Mouse (Mus musculus) forebrain, postnatal 0 days (tissue): ENCODE measurements around the gene Fcamr. TPM values are rescaled to one million over a fixed set of nuclear protein-coding genes. Genes with fewer than 3 reads are reported as not detected.
A peak's percentile ranks its signal among the peaks of the same experiment; 100 is the strongest.

Source experiments
- ATAC-seq: fragments of 200-750 bp; cut with Nextera tagmentation; 2 replicates; pipeline ENCODE4 v1.8.0; 2017; ENCODE audit warnings: mild to moderate bottlenecking, moderate library complexity
- DNase-seq: peaks from one replicate; pipeline ENCODE4 v3.0.0-alpha.2; 2015
- H3K27ac ChIP-seq: fragments of 300-500 bp; sonication (generic); 2 replicates; pipeline ENCODE4 v1.5.1; 2014; ENCODE audit warnings: low read depth, mild to moderate bottlenecking, antibody characterized with exemption, low read length, moderate library complexity, mixed read lengths
- H3K27me3 ChIP-seq: fragments of 300-500 bp; sonication (generic); 2 replicates; pipeline ENCODE4 v1.6.1; 2014; ENCODE audit warnings: mild to moderate bottlenecking, low read length, mixed read lengths; ENCODE audit not compliant: insufficient read depth
- H3K36me3 ChIP-seq: fragments of 300-500 bp; sonication (generic); 2 replicates; pipeline ENCODE4 v1.6.1; 2014; ENCODE audit warnings: mild to moderate bottlenecking, moderate library complexity; ENCODE audit not compliant: insufficient read depth
- H3K4me1 ChIP-seq: fragments of 300-500 bp; sonication (generic); 2 replicates; pipeline ENCODE4 v1.6.1; 2014; ENCODE audit warnings: antibody characterized with exemption; ENCODE audit not compliant: insufficient read depth
- H3K4me2 ChIP-seq: fragments of 300-500 bp; sonication (generic); 2 replicates; pipeline ENCODE4 v1.6.1; 2014; ENCODE audit warnings: low read depth, mild to moderate bottlenecking, moderate library complexity
- H3K4me3 ChIP-seq: fragments of 300-500 bp; sonication (generic); 2 replicates; pipeline ENCODE4 v1.5.1; 2014; ENCODE audit warnings: low read depth, low read length, mixed read lengths
- H3K9ac ChIP-seq: fragments of 300-500 bp; sonication (generic); 2 replicates; pipeline ENCODE4 v1.6.1; 2014; ENCODE audit warnings: mild to moderate bottlenecking
- H3K9me3 ChIP-seq: fragments of 300-500 bp; sonication (generic); 2 replicates; pipeline ENCODE4 v1.6.1; 2016; ENCODE audit warnings: low read length
- CTCF ChIP-seq: sonication (generic); IDR thresholded peaks from 2 replicates; pipeline ENCODE4 v1.5.1; 2016; ENCODE audit warnings: antibody characterized with exemption, control low read depth, low read depth
- WGBS: fragments of 180-500 bp; shearing (Covaris S2); extraction: QIAGEN DNeasy Blood & Tissue Kit; methylation state at CpG from one replicate; pipeline ENCODE4 v1.1.7; 2014; 5-methylcytosine and 5-hydroxymethylcytosine counted together
- polyA plus RNA-seq: library from polyadenylated mRNA; unstranded; fragments of >200 nt; fragmentation: Nextera tagmentation; extraction: Ambion mirVana; gene quantifications from 2 replicates; pipeline ENCODE4 v1.2.1, GENCODE M21; 2015
- total RNA-seq: library from RNA; depleted of rRNA; stranded (reverse); fragments of >200 nt; gene quantifications from 2 replicates; pipeline ENCODE4 v1.2.3, GENCODE M21; 2014

The Fcamr gene
- total and polyA plus RNA-seq, 2 experiments from 2014 or later, result 0.19 TPM; not detected in 1

DNA sequence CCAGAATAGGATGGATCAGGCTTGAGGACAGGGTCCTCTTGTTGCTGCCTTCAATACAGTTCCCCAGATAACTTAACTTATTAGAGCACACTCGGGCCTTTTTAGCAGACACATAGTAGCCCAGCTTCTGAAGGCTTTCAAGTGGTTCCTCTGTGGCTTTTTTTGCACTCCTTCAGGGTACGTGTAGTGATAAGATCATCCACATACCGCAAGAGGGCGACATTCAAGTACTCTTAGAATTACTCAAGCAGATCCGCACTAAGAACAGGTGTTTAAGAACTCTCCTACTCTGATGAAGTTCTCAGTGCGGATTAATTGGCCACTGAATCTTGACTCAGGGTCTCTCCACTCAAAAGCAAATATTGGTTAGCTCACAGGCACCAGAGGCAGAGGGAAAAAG lies 37.6 kb downstream of the Fcamr start:
- 68% methylated on average over 6 of the region's 6 CpGs for WGBS
- Histone ChIP-seq H3K9me3 (no peaks in the 10 kb centered on the region), H3K27me3 (no peaks in the 10 kb centered on the region), H3K36me3 (no peaks in the 10 kb centered on the region), H3K4me2 (no peak overlapping the region), H3K27ac (no peak overlapping the region), H3K9ac (no peak overlapping the region), H3K4me3 (no peak overlapping the region), H3K4me1 (no peaks in the 10 kb centered on the region)
- ATAC-seq, result no peak
- peak; percentile 13; the same call in 1 of the 2 replicates for TF ChIP-seq CTCF
- DNase-seq, result peak; percentile 7

DNA sequence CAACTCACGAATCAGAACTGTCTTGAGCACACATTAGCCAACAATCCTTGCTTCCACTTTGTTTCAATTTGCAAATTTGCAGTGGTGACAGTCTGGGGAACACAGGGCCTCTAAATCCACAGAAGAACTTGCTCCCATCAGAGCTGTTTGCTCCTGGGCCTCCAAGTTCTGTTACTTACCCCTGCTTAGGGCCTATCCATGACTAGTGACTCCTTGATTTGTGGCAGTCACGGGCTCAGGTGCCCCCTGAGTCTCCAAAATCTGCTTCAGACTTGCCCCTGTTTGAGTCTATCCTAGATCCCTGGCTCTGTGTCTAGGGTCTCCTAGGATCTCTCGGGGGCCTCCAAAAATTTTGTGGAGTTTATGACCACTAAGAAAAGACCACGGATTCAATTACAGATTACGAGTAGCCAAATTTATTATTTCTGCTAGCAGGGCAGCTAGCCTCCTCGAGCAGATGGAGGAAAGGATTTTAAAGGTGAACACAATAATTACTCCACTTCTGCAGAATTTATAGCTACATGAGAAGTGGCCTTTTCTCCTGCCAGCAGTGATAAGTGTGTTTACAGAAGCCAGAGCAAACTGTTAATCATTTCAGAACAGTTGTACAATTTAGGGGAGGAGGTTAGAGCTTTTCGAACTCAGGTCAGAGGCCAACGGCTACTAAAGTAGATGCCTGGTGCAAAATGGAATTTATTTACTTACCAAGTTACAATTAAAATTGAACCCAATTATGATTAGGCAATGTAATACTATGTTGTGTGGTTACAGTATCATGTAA lies 40.1 kb downstream of the Fcamr start:
- no peaks in the 10 kb centered on the region for H3K9me3 ChIP-seq
- TF ChIP-seq CTCF, result no peak
- DNase-seq, result no peak
- no peak overlapping the region for H3K4me3 ChIP-seq
- H3K27me3 ChIP-seq, result no peaks in the 10 kb centered on the region
- no peak overlapping the region for H3K27ac ChIP-seq
- no peak overlapping the region for H3K9ac ChIP-seq
- H3K36me3 ChIP-seq, result no peaks in the 10 kb centered on the region
- no peaks in the 10 kb centered on the region for H3K4me1 ChIP-seq
- ATAC-seq, result no peak
- no peak overlapping the region for H3K4me2 ChIP-seq
- WGBS, result 85% methylated on average over 8 of the region's 8 CpGs

DNA sequence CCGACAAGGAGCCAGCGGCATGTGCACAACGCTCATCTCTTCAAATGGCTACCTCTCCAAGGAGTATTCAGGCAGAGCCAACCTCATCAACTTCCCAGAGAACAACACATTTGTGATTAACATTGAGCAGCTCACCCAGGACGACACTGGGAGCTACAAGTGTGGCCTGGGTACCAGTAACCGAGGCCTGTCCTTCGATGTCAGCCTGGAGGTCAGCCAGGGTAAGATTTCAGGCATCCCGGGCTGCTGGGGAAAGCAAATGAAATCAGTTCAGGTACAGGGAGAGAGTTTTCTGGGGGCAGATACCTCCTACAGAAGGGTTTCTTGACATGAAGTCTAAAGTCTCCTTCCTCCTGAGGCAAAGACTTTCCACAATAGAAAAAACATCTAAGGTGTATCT lies 40.9 kb downstream of the Fcamr start:
- H3K4me3 ChIP-seq, result no peak overlapping the region
- no peak overlapping the region for H3K27ac ChIP-seq
- H3K27me3 ChIP-seq, result no peaks in the 10 kb centered on the region
- H3K9me3 ChIP-seq, result no peaks in the 10 kb centered on the region
- DNase-seq, result no peak
- no peaks in the 10 kb centered on the region for H3K4me1 ChIP-seq
- no peak for ATAC-seq
- 91% methylated on average over 7 of the region's 7 CpGs for WGBS
- no peak for TF ChIP-seq CTCF
- H3K36me3 ChIP-seq, result no peaks in the 10 kb centered on the region
- H3K9ac ChIP-seq, result no peak overlapping the region
- H3K4me2 ChIP-seq, result no peak overlapping the region

DNA sequence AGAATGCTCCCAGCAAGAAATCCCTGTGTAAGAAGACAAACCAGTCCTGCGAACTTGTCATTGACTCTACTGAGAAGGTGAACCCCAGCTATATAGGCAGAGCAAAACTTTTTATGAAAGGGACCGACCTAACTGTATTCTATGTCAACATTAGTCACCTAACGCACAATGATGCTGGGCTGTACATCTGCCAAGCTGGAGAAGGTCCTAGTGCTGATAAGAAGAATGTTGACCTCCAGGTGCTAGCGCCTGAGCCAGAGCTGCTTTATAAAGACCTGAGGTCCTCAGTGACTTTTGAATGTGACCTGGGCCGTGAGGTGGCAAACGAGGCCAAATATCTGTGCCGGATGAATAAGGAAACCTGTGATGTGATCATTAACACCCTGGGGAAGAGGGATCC lies 43.8 kb downstream of the Fcamr start:
- Histone ChIP-seq H3K4me1 (no peaks in the 10 kb centered on the region), H3K27ac (no peak overlapping the region), H3K27me3 (no peaks in the 10 kb centered on the region), H3K4me3 (no peak overlapping the region), H3K9me3 (no peaks in the 10 kb centered on the region), H3K36me3 (no peaks in the 10 kb centered on the region), H3K9ac (no peak overlapping the region), H3K4me2 (no peak overlapping the region)
- TF ChIP-seq CTCF, result no peak
- WGBS, result 92% methylated on average over 7 of the region's 7 CpGs
- DNase-seq, result no peak
- no peak for ATAC-seq

DNA sequence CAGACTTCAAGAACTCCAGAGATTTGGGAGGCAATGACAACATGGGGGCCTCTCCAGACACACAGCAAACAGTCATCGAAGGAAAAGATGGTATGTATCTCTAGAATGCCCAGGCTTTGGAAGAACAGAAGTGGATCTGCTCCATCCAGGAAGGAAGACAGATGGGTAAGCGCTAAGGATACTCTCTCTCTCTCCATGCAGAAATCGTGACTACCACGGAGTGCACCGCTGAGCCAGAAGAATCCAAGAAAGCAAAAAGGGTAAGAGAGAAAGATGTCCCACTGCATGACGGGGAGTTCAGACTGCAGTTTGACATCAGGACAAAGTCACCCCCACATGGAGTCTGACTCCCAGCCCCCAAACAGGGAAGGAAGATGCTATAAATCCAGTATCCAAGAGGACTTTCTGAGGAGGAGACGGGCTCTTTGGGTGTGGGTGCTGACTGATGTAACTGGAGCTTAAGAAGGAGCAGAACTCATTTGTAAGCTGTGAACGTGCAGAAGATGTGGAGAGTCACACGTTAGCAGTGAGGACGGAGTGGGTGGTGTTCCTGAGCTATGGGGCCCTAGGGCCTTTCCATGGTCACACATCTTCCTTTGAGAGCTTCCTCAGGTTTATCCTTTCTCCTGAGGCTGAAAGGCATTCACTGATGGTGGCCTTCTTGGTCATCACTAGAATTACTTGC lies 49.0 kb downstream of the Fcamr start:
- Histone ChIP-seq H3K4me2 (no peak overlapping the region), H3K27ac (no peak overlapping the region), H3K9me3 (no peaks in the 10 kb centered on the region), H3K4me1 (no peaks in the 10 kb centered on the region), H3K4me3 (no peak overlapping the region), H3K27me3 (no peaks in the 10 kb centered on the region), H3K9ac (no peak overlapping the region), H3K36me3 (no peaks in the 10 kb centered on the region)
- TF ChIP-seq CTCF, result no peak
- no peak for ATAC-seq
- no peak for DNase-seq
- WGBS, result 90% methylated on average over 10 of the region's 10 CpGs

DNA sequence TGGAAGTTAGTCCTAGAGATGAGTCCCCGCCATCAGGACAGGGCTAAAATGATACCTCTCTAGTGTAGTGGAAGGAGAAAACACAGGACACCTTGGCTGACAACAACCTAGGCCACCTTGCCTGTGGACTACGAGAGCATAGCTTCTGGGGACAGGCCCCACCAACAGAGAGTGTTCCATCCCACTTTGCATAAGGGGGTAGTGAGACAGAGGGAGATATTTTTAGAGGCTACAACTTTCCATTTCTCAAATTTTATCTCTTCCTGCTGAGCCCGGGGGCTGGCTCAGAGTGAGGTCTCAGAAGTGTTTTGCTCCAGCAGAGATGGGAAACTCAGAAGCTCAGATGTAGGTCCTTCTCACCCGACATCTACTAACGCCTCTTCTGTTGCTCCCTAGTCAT lies 49.7 kb downstream of the Fcamr start:
- H3K27ac ChIP-seq, result no peak overlapping the region
- no peak overlapping the region for H3K4me2 ChIP-seq
- WGBS, result 94% methylated on average over 5 of the region's 5 CpGs
- no peak overlapping the region for H3K9ac ChIP-seq
- H3K27me3 ChIP-seq, result no peaks in the 10 kb centered on the region
- H3K4me3 ChIP-seq, result no peak overlapping the region
- no peaks in the 10 kb centered on the region for H3K36me3 ChIP-seq
- TF ChIP-seq CTCF, result no peak
- ATAC-seq (no peak), DNase-seq (no peak)
- no peaks in the 10 kb centered on the region for H3K4me1 ChIP-seq
- H3K9me3 ChIP-seq, result no peaks in the 10 kb centered on the region

DNA sequence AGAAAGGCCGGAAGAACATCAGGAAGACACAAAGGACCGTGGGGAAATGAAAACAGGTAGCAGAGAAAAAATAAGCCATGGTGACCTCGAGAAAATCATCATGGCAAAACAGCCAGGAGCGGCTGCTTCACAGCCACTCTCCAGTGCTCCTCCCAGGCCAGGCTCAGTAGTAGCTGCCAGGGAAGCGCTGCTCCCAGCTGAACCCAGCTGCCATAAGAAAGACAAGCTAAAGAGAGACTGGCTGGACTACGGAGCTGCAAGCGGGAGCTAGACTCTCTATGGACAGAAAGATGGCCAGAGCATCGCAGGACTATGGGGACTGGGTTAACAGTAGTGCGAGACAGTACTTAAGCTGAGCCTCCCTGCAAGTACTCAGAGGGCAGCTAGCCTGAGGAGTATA lies 54.1 kb downstream of the Fcamr start:
- Histone ChIP-seq H3K9me3 (no peaks in the 10 kb centered on the region), H3K4me1 (no peaks in the 10 kb centered on the region), H3K27ac (no peak overlapping the region), H3K36me3 (no peaks in the 10 kb centered on the region), H3K9ac (no peak overlapping the region), H3K27me3 (no peaks in the 10 kb centered on the region), H3K4me3 (no peak overlapping the region), H3K4me2 (no peak overlapping the region)
- DNase-seq (no peak), ATAC-seq (no peak)
- 85% methylated on average over 9 of the region's 9 CpGs for WGBS
- no peak for TF ChIP-seq CTCF
